Mouse (Mus musculus): ENCODE data around the gene Rnf224.

DNA sequence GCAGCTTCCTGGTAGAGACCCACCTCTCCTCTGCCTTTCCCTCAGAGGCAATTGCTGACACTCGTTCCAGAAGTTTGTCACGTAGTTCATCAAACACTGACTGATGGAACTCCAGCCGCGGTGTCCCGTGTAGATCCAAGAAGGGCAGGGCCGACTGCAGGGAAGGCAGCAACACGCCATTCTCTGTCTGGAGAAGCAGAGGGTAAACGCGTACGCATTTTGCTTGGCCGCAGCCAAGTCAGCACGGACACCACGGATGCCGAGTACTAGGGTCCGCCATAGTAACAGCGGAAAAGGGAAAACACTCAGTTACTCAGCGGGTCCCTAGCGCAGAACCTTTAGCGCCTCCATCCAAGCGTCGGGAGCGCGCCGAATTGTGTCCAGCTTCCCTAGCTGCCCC, 25.9 kb downstream of the Rnf224 start:
- TF ChIP-seq CTCF (conservative IDR thresholded peaks at IDR 0.05; ENCODE audit: low read length), result no peak
- TF ChIP-seq POU5F1 (IDR thresholded peaks at IDR 0.05; ENCODE audit: borderline replicate concordance, low read length), result no peak

Measured in E14TG2a.4 (cell line).